Mouse (Mus musculus): ENCODE measurements around the gene Tuba8.
A peak's percentile ranks its signal among the peaks of the same experiment; 100 is the strongest.

Tuba8 gene

DNA sequence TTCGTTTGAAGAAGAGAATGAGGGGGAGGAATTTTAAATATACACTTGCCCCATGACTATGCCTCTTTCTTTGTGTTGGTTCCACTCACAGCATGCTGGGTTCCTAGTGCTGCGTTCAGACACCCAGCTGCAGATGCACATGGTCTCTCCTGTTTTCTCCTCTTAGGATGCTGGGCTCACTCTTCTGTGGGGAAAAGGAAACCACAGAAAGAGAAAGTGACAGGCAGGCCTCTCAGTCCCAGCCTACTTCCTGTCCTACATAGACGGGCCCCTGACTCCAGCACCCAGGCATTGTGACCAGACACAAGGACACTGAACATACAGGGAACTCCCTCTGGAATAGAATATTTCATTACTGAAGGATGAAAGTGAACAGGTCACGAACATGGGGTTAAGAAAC lies 15.5 kb downstream of the Tuba8 start:
- ATAC-seq (ENCODE audit: insufficient number of reproducible peaks, low FRiP score, low TSS enrichment): no peak

DNA sequence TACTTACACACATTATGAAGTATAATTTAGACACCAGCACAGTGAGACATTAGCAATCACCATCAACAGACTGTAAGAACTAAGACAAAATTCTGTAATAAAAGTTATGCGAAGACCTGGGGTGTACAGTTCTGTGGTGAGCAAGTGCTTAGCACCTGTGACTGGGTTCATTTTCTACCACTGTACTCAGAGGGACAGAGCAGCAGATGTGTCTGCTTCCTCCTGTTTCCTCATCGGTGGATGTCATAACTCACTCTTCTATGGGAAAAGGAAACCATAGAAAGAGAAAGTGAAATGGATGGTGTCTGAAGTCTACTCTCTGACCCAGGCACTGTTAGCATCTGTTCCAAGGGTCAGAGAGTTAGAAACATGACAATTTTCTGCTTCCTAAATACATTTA lies 16.2 kb downstream of the Tuba8 start:
- ATAC-seq (ENCODE audit: insufficient number of reproducible peaks, low FRiP score, low TSS enrichment): no peak

- ATAC-seq (ENCODE audit: insufficient number of reproducible peaks, low FRiP score, low TSS enrichment): no peak
These were observed 17.9 kb downstream of the Tuba8 start for GRCm38 (mm10) chr6:121228421-121228820.

DNA sequence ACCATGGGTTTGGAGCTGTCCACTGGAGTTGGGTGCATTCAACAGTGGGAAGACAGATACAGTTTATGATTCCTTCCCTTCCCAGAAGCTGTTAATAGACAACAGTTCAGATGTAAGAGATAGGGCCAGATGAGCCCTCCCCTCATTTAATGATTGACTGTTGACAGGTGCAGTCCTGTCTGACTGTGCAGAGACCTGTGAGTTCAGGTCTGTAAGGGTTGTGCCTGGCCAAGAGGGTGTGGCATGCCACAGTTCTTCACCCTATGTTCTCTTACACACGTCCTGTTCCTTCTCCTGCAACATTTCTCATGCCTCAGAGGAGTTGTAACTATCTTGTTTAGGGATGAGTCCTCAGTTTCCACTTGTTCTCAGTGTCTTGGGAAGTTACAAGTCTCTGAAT lies 22.2 kb downstream of the Tuba8 start:
- no peak for ATAC-seq (ENCODE audit: insufficient number of reproducible peaks, low FRiP score, low TSS enrichment)

DNA sequence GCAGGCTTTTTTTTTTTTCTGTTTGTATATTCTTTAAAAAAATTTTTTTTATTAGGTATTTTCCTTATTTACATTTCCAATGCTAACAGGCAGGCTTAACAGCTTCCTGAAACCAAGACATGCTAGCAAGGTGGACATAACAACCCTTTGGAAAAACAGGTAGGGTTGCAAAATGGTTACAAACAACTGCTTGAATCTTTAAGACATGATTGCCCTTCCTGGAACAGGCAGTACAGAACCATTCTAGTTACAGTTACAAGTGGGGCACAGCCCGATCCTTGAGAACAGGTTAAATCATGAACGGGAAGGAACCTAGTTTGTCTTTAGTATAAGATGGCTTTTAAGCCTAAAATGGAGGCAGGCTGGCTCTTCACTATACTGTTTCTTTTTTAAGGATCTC lies 25.9 kb downstream of the Tuba8 start:
- ATAC-seq (ENCODE audit: insufficient number of reproducible peaks, low FRiP score, low TSS enrichment): no peak

GRCm38 (mm10) chr6:121238209-121238608 lies 27.7 kb downstream of the Tuba8 start:
- no peak for ATAC-seq (ENCODE audit: insufficient number of reproducible peaks, low FRiP score, low TSS enrichment)

GRCm38 (mm10) chr6:121241780-121242179 lies 31.3 kb downstream of the Tuba8 start:
- ATAC-seq (ENCODE audit: insufficient number of reproducible peaks, low FRiP score, low TSS enrichment): no peak

DNA sequence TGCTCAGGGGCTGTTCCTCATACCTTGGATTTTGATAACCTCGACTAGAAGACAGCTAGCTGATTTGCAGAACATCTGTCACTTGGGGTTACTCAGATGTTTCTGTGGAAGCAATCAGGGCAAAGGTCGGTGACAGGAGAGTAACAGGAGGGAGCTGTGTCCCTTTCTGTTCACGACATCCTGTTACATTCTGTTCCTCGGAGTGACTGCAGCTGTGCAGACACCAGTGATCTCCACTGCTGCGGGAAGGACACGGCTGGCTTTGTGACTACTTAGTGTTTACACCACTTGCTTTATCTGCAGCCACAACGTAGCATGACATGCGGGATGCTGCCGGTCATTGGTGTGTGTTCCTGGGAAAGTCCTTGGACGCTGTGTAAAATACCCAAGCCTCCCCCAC lies 32.7 kb downstream of the Tuba8 start:
- ATAC-seq (ENCODE audit: insufficient number of reproducible peaks, low FRiP score, low TSS enrichment): no peak

- ATAC-seq (ENCODE audit: insufficient number of reproducible peaks, low FRiP score, low TSS enrichment): peak; percentile 68; the same call in 1 of the 2 replicates
These were observed 34.9 kb downstream of the Tuba8 start, which contains the start of gene Usp18 for GRCm38 (mm10) chr6:121245127-121246036. Usp18 (plus strand) TSS chr6:121245906.

- no peak for ATAC-seq (ENCODE audit: insufficient number of reproducible peaks, low FRiP score, low TSS enrichment)
These were observed 35.5 kb downstream of the Tuba8 start for GRCm38 (mm10) chr6:121246037-121246361.

DNA sequence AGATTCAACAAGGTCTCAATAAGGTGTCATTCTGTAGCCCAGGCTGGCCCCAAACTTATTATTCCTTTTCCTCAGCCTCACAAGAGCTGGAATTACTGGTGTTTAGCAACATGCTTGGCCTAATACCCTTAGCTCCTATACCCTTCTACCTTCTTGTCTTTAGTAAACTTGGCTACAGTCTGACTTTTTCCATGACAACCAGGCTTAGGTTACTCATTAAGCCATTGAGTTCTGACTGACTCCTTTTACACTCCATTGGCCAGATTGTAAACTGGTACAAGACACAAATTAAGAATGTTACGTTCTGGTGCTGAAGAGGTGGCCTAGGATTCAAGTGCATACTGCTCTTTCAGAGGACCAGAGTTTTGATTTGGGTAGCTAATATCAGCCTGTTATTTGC lies 39.9 kb downstream of the Tuba8 start:
- no peak for ATAC-seq (ENCODE audit: insufficient number of reproducible peaks, low FRiP score, low TSS enrichment)

DNA sequence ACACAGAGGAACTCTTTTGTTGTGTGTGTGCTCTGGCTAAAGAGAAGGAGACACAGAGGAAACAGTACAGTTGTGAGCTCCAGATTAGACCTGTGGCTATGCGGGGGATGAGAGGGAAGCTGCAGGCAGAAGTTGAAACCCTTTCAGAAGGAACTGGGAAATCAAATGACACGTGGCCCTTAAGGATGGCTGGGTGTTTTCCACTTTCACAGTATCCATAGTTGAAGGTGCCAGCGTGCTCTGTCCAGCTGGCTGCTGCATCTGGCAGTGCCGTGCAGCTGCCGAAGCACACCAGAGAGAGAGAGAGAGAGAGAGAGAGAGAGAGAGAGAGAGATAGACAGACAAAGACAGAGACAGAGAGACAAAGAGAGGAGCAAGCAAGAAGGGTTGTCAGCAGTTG lies 40.8 kb downstream of the Tuba8 start:
- ATAC-seq (ENCODE audit: insufficient number of reproducible peaks, low FRiP score, low TSS enrichment): no peak

- no peak; the same call in 1 of the 2 replicates for ATAC-seq (ENCODE audit: insufficient number of reproducible peaks, low FRiP score, low TSS enrichment)
These were observed 50.1 kb downstream of the Tuba8 start for GRCm38 (mm10) chr6:121260548-121260947.

GRCm38 (mm10) chr6:121261233-121261632 lies 50.7 kb downstream of the Tuba8 start:
- ATAC-seq (ENCODE audit: insufficient number of reproducible peaks, low FRiP score, low TSS enrichment): no peak

DNA sequence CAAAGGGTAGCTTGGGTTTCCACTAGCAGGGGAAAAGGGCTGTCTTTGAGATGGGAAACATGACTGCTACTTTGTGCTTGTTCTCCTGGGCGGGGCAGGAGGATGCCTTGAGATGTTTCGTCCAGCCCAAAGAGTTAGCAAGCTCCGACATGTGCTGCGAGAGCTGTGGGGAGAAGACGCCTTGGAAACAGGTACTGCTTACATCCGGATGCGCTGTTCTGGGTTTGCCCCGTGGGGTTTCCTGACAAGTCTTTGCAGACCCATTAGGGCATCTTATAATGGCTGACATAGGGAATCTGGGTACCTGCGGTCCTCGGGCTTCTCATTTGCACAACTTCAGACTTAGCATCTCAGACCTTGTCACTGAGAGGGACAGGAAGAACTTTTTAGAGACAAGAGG lies 51.5 kb downstream of the Tuba8 start:
- ATAC-seq (ENCODE audit: insufficient number of reproducible peaks, low FRiP score, low TSS enrichment): no peak

- ATAC-seq (ENCODE audit: insufficient number of reproducible peaks, low FRiP score, low TSS enrichment): no peak
These were observed 52.0 kb downstream of the Tuba8 start for GRCm38 (mm10) chr6:121262496-121262895.

DNA sequence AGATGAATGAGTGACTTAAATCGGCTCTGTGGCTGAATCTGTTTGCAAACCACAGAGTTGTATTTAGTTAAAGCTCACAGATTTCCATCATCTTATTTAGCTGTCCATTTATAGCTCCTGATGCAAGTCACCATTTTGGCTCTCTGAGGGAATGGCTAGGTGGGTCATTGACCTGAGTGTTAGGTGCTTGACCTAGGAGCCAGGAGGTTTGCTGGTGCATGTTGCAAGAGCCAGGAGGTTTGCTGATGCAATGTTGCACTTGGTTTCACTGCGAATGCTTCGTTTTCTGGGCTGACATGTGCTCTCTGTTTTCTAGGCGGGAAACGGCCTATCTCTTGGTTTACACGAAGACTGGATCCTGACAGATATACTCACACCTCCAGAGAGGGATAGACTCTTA lies 59.7 kb downstream of the Tuba8 start:
- no peak for ATAC-seq (ENCODE audit: insufficient number of reproducible peaks, low FRiP score, low TSS enrichment)

DNA sequence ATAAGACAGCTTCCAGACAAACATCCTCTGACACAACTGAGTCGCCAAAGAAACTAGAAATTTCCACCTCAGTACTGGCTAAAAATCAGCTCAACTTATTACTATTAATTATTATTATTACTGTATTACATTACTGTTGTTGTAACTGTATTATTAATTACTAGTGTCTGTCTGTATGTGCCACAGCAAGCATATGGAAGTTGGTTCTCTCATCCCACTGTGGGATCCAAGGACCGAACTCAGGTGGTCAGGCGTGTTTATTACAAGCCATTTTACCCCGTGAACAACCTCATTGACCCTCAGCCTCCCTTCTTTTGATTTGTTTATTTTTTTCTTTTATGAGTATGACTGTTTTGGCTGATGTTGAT lies 61.2 kb downstream of the Tuba8 start:
- ATAC-seq (ENCODE audit: insufficient number of reproducible peaks, low FRiP score, low TSS enrichment): no peak

- ATAC-seq (ENCODE audit: insufficient number of reproducible peaks, low FRiP score, low TSS enrichment): peak; percentile 69
These were observed 61.7 kb downstream of the Tuba8 start for GRCm38 (mm10) chr6:121272075-121272800.

- no peak for ATAC-seq (ENCODE audit: insufficient number of reproducible peaks, low FRiP score, low TSS enrichment)
These were observed 63.9 kb downstream of the Tuba8 start for GRCm38 (mm10) chr6:121274356-121274755.
